Mouse (Mus musculus): ENCODE measurements around the gene Rnf43.

Gene Rnf43

DNA sequence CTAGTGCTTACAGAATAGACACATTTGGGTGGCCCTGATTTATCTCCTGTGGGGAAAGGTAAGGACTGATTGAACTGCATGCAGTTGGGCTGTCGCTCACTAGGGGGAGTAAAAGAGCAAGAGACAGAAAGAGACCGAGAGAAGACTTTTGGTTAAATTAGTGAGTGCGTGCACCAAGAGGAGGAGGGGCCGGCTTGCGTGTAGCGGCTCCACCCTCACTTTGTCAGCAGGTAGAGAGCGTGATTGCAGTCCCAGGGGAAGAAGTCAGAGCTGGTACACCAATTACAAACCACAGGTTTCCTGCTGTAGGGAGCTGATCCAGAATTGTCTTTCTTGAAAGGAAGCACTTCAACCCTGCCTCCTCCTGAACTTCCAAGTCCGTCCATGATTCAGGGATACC is at the start of gene Rnf43:
Rnf43 (plus strand) TSS at position 316 of the 400 bp plus-strand sequence.
- peak; percentile 82 for DNase-seq (ENCODE audit: low read depth, low spot score)

DNA sequence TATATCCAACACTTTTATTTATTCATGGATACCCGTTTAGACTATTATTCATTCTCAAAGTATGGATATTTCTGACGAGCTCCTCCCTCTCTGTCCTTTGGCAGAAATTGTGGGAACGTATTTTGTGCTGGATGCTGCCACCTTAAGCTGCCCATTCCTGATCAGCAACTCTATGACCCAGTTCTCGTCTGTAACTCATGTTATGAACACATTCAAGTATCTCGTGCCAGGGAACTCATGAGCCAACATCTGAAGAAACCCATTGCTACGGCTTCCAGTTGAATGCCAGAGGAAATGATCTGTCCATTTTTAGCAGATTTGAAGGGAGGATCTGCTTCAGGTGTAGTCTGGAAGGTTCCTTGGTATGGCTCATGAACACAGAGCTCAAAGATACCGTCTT is 48.5 kb upstream of the Rnf43 start:
- no peak for DNase-seq (ENCODE audit: low read depth, low spot score)

DNA sequence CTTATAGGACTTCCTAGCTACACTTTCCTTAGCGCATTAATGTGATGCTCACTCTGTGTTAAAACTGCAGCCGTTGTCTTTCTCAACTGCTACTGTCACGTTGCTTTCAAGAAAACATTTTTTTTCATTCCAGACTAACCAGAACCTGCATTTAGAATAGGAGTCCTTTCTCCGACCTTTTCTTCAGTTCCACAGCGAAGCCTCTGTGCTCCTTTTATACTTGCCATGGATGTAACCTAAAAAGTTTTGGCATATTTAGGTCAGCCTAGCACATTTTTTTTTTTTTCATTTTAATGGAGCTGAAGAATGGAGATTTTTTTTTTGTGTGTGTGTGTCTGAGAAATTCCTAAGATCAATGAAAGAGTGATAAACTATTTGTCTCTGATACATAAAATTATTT is 47.0 kb upstream of the Rnf43 start:
- DNase-seq (ENCODE audit: low read depth, low spot score): no peak

DNA sequence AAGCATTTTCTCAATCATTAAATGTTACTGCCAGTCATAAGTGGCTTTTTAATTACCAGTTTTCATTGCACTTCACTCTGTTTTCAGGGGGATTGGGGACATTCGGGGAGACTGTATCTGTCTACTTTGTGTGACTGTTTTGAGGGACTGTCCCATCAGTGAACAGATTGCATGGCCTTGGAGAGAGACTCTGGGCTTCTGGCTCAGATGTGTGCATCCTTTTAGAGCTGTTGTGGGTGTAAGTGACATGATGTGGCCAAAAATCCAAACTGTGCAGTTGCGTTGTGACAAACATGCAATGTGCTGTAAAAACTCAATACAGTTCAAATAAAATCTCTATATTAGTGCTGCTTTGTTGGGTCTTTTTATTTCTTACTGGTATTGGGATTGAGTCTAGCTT is 46.6 kb upstream of the Rnf43 start:
- DNase-seq (ENCODE audit: low read depth, low spot score): no peak

DNA sequence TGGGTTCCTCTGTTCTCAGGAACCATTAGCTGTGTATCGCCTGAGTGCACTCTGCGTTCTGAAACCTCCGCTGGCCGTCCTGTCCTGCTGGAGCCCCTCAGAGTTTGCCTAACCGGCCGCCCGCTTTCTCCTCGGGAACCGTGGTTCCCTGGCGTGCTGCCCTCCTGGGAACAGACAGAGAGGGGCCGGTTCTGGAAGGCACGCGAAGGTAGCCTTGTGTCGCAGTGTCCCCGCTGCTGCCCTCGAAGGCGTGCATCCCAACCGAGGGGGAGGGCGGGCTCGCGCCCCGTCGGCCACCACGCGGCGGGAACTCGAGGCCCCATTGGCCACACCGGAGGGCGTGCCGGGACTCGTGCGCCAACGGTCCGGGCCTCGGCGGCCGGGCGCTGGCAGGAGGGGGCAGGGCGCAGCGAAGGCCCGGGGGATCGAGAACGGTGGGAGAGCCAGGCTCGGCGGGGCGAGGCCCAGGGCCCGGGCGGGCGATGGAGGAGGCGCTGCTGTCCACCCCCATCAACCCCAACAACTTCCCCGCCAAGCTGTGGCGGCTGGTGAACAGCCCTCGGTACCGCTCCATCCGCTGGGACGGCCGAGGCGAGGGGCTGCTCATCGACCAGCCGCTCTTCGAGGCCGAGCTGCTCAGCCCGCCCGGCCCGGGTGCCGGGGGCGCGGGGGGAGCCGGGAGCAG is 45.6 kb upstream of the Rnf43 start, which contains the start of gene Hsf5:
Hsf5 (plus strand) TSS at position 375 of the 685 bp plus-strand sequence.
- no peak for DNase-seq (ENCODE audit: low read depth, low spot score)

DNA sequence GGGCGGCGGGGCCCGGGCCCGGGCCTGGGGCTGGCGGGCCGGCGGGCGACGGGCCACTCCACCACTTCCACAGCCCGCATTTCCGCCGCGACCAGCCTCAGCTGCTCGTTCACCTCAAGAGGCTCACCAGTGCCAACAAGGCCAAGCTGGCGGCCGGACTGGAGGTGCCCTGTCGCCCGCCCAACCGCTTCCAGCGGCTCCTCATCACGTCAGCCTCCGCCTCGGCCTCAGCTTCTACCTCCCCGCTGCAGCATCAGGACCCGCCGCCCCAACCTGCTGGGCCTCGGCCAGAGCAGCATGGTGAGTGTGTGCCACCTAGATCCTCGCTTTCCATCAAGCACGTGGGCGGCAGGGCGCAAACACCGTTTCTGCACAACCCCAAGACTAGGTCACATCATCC is 44.9 kb upstream of the Rnf43 start:
- DNase-seq (ENCODE audit: low read depth, low spot score): no peak

DNA sequence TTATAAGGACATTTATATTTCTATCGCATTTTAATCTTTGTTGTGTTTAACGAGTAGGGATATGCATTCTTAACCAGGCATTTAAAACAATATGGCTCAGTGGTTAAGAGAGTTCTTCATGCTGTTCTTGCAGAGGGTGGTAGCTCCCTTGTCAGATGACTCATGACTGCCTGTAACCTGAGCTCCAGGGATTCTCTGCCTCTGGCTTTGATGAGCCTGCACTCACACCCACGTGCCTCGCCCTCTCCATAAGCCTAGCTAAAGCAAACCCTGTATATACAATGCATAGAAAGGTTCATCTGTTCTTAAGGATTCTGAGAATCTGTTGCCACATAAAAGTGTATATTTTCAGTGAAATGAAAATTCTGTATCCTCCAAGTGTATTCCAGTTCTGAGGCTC is 39.4 kb upstream of the Rnf43 start:
- no peak for DNase-seq (ENCODE audit: low read depth, low spot score)

DNA sequence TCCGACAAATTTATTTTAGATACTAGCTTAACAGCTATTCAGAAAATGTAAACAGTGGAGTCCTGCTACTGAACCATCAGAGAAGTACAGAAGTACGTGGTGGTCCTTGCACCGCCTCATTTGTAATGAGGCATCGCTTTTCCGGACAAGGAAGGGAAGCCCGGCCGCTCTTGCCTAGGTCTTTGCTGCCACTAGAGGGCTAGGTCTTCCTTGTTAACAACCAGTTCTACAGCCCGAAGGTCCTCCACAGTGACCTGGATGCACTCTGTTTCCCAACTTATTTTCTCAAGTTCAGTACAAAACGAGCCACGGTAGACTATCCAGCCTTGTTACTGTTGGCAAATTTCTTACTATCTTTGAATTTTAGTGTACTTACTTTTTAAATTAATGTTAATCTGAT is 32.7 kb upstream of the Rnf43 start:
- peak; percentile 29 for DNase-seq (ENCODE audit: low read depth, low spot score)

DNA sequence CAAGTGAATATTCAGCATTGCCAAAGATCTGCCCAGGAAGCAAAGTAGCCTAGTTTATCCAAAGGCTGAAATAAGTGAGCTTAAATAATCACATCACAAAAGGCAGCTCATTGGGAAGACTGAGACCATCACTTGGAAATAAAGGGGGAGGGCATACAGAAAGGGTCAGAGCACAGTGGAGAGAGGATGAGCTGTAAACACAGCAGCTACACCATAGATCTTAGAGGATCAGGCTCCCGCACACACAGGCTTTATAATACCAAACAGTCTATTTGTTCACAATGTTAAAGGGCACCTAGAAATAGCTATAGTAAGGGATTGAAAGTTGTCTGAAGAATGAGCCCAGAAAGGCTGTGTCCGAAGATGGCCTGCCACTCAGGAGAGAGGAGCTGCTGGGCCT is 23.7 kb upstream of the Rnf43 start:
- no peak for DNase-seq (ENCODE audit: low read depth, low spot score)

DNA sequence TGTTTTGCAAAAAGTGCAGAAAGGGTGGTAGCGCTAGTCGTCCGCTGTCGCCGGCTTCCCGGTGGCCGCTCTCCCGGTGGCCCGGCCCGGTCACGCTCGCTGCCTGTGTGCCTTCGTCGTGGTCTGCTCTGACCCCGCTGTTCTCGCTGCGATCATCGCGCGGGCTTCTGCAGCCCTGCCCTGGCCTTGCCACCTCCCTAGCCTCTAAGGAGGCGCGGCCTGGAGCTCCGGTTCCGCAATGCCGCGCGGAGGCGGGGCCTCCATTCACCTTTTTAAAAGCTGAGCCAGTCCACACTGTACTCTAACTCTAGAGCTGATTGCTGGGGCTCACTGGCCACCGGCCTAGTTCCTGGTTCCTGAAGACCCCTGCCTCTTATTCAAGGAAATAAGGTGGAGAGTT is 23.3 kb upstream of the Rnf43 start:
- peak; percentile 59 for DNase-seq (ENCODE audit: low read depth, low spot score)

DNA sequence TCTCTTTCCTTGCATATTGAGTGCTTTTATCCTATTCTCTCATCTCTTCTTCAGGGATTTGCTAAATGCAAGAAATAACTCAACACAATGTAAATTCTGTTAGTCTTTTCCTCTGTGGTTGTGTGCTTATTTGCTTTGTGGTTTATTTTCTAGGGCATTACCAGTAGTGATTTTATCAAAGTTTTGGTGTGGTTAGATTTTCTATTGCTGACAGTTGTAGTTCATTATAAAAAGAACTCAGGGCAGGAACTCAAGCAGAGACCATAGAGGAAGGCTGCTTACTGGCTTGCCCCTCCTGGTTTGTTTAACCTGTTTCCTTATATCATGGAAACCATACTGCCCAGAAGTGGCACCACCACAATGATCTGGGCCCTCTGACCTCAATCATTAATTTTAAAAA is 19.7 kb upstream of the Rnf43 start:
- DNase-seq (ENCODE audit: low read depth, low spot score): no peak

DNA sequence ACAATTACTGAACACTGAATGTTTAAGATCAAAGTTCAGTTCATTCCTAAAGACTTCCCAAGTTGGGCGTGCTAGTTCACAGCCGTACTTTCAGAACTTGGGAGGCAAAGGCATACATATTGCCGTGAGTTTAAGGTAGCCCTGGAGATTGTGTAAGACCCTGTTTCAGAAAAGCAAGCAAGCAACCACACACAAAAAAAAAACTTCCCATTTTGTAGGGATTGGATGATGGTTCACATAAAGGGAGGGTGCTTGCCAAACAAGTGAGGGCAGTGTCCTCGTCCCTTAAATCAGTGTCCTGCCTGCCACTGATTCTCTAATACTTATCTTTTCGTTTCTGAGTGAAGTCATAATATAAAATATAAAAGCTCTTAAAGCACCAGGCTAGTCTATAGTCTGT is 7.8 kb upstream of the Rnf43 start:
- no peak for DNase-seq (ENCODE audit: low read depth, low spot score)

DNA sequence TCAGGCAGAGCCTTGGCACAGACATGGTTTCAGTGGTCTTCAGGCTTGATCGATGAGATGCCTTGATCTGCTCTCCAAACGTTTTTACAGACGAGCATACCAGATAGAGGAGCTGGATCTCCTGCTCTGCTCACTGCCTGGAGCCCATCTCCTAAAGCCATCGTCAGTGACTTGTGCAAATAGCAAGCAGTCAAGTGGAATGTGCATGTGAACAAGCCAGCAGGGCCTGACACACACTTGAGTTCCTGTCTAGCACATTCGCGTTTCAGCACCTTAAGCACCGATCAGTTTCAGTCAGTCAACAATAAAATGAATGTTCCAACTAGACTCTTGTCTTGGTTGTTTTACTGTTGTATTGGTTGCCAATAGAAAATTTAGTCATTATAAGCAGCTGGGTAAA is 3.3 kb upstream of the Rnf43 start:
- DNase-seq (ENCODE audit: low read depth, low spot score): no peak

DNA sequence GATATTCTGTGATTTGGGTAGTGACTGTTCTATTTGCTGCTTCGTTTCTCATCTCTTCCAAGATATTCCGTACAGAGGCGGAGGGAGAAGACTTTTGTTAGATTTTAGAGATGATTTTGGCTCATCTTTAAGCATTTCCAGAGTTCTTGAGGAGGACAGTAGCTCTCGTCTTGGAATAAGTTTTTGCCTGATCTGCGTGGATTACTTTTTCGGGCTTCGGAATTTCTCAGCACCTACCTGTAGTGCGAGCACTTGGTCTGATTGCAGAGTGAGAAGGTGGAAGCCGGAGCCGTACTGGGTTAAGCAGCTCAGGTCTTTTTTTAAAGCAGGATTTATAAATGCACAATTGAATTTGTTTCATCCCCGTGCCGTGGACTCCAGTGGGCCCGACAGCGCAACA is 300 bp downstream of the Rnf43 start:
- DNase-seq (ENCODE audit: low read depth, low spot score): no peak

DNA sequence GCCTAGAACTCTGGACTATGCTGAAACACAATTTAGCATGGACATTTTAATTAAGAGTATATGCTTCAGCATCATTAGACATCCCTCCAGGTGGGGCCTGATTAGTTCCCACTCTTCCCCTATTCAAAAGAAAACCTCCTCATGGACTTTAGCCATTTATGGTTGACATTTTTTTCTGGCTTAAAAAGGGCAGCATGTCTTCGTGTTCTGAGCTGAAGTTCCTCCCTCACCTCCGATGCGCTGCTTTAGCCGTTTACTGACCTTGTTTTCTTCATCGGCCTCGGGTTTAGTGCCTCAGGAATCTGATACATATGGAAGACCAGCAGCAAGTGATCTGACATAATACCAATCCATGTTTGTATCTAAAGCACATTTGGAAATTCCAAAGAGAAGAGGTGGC is 1.4 kb downstream of the Rnf43 start:
- DNase-seq (ENCODE audit: low read depth, low spot score): no peak

DNA sequence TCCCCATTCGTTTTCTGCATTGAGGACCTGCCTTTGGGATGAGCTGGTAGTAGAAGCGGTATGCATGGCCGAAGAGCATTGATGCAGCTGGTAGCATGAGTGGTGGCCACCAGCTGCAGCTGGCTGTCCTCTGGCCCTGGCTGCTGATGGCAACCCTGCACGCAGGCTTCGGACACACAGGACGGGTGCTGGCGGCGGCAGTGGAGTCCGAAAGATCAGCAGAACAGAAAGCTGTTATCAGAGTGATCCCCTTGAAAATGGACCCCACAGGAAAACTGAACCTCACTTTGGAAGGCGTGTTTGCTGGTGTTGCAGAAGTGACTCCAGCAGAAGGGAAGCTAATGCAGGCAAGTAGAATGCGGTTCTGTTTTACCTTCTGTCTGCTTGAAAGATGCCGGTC is 2.0 kb downstream of the Rnf43 start:
- no peak for DNase-seq (ENCODE audit: low read depth, low spot score)

DNA sequence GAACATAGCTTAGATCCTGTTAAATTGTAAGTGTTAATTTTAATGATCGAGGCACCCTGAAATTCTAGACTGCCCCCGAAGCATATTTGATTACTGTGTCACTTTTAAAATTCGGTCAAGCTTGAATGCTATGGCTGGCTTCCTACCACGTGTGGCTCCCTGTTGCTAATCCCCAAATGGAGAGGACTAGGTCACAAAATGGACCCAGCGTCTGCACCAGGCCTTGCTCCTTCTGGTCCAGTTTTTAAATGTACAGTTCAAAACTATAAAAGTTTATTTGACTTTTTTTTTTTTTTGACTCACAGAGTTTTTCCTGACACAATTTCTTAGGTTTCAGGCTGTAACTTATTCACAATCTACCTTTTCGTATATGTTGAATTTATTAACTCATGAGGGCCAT is 2.7 kb downstream of the Rnf43 start:
- no peak for DNase-seq (ENCODE audit: low read depth, low spot score)

DNA sequence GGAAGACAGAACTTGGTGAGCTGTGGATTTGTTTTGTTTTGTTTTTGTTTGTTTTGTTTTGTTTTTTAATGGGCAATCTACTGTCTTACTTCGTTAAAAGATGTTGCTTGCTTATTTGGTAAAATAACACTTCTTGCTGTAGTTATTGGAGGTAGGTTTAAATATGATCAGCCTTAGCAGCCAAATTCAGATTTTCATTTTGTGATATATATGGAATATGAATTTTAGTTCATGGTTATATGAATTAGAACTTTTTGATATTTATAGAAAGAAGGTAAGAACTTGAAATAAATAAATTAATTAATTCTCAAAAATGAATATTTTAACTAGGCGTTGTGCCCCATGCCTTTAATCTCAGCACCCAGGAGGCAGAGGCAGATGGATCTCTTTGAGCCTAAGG is 3.1 kb downstream of the Rnf43 start:
- no peak for DNase-seq (ENCODE audit: low read depth, low spot score)

DNA sequence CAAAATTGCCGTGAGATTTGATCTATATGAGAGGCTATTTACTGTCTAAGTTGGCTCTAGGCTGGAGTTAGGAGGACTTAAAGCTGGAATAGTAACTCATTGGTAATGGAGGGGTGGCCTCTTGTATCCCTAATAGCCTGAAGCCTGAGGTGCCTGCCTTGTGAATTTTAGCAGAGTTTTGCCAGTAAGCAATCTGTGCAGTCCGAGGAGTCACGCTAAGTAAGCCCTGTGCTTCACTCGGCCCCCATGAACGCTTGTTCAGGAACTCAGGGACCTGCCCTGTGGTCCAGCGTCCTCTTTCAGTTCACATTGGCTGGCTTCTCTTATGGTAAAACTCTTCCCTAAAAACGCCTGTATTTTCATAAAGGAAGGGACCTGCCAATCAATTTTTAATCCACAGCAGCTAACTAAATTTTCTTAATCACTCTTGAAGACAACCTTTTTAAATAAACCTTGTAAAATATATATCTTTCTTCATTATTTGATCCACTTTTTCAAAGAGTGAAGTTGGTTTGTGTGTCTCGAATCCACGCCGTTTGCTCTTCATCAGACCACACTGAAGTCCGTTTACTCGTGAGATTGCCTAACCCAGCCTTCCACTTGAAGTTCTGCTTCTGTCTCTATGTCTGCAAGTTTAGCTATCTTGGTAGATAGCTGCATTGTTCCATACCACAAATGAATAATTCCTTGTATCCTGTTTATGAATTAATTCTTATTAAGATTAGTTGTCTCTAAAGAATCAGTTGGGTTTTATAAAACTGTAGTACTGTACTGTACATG is 3.9 kb downstream of the Rnf43 start:
- no peak for DNase-seq (ENCODE audit: low read depth, low spot score)

DNA sequence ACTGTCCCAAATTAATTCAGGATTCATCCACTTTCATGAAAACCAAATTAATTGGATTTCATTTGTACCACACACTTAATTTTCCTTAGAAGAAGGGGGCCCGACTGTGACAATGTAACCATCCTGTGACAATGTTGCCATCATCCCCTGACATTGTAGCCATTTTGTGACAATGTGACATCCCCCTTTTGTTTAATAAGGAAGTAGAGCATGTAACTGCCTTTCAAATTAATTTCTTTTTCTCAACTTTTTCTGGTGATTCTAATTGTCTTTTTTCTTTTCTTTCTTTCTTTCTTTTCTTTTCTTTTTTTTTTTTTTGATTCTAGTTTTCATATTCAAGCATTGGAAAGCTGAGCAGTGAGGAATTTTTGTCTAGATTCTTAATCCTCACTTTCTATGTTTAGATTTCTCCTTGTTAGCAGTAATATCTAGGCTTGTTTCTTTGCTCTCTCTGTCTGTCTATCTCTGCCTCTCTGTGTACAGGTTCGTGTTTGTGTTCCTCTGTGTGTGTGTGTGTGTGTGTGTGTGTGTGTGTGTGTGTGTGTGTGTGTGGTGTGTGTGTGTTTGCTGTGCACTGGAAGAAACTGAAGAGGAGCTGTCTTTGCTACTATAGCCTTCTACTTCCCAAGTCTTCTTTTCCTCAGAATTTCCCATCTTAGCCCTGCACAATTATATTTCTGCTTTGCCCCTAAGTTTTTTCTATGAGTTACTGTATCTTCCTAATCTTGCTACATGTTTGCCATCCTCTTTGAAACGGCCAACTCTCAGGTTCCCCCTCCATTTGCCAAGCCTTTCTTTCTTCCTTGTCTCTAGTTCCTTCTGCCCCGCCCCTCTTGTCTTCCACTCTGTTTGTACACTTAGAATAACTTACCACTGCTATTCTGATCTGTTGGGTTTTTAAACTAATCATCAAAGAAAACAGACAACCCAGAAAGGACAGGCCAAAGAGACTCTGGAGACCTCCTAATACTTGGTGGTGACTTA is 4.9 kb downstream of the Rnf43 start:
- DNase-seq (ENCODE audit: low read depth, low spot score): no peak

DNA sequence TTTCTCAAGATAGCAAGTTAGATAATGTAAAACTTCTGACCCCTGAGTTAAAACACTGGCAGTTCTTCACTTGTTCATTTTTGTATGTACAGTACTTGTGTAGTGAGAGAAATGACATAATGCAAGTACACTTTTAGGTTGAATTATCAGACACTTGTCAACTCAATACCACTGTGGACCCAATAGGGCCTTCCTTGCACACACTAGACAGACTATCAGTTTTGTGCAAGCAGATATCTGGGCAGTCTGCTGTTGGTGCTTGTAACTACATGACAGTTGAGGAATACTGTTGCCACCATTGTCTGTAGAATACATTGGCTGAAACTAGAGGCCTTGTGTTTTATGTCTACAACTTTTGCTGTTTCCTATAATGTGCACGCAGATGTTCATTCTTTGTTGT is 10.8 kb downstream of the Rnf43 start:
- no peak for DNase-seq (ENCODE audit: low read depth, low spot score)

DNA sequence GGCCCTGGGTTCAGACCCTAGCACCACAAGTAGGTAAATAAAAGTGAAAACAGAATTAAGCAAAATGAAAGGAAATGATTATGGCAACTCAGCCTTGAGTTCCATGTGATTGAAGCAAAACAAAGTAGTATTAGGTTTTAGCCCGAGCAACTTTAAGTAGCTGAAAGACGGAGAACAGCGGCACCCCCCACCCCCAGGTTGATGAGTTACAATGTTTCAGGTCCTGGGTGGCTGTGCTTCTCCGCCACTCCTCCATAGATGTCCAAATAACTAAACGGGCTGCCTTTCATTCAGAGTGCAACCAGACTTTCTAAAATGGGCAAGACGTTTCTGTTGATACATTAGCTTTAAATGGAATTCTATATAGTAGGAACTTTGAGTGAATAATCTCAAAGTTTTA is 13.1 kb downstream of the Rnf43 start:
- no peak for DNase-seq (ENCODE audit: low read depth, low spot score)

All from forelimb bud, embryonic 11.5 days (tissue).